Mouse (Mus musculus): Measurements from ENCODE around the gene Serpina3c. TPM values are rescaled to one million over a fixed set of nuclear protein-coding genes. Genes with fewer than 3 reads are reported as not detected.

Gene Serpina3c
- not detected in 2 replicates for polyA plus RNA-seq (2015; fragmentation: Nextera tagmentation; extraction: Ambion mirVana)

- Histone ChIP-seq H3K27me3 (no peaks in the 10 kb centered on the region), H3K9me3 (no peaks in the 10 kb centered on the region), H3K4me1 (replicated peaks) (no peaks in the 10 kb centered on the region), H3K4me3 (no peak within 1 kb of the TSS), H3K27ac (replicated peaks) (no peak within 1 kb of the TSS), H3K36me3 (no peaks in the 10 kb centered on the region), H3K4me2 (no peak within 1 kb of the TSS), H3K9ac (no peak within 1 kb of the TSS)
- 90% methylated on average over 2 of the region's 2 CpGs for WGBS
- no peak for ATAC-seq (ENCODE audit: low FRiP score, low read depth)
These were observed at the start of gene Serpina3c for GRCm38 (mm10) chr12:104153656-104154055. Gene Serpina3c (minus strand): TSS chr12:104153870.

GRCm38 (mm10) chr12:104190852-104191251, 37.2 kb upstream of the Serpina3c start:
- no peaks in the 10 kb centered on the region for H3K36me3 ChIP-seq
- H3K4me2 ChIP-seq = no peak overlapping the region
- no peaks in the 10 kb centered on the region for H3K27me3 ChIP-seq
- H3K4me3 ChIP-seq = no peak overlapping the region
- no peaks in the 10 kb centered on the region for H3K9me3 ChIP-seq
- no peak overlapping the region for H3K9ac ChIP-seq
- no peak for ATAC-seq (ENCODE audit: low FRiP score, low read depth)
- H3K4me1 ChIP-seq (replicated peaks) = no peaks in the 10 kb centered on the region
- no peak overlapping the region for H3K27ac ChIP-seq (replicated peaks)

- WGBS = 75% methylated on average over 2 of the region's 2 CpGs
These were observed 35.6 kb upstream of the Serpina3c start for GRCm38 (mm10) chr12:104189246-104189645.

GRCm38 (mm10) chr12:104186041-104186581, 32.4 kb upstream of the Serpina3c start:
- no peak overlapping the region for H3K27ac ChIP-seq (replicated peaks)
- no peak for ATAC-seq (ENCODE audit: low FRiP score, low read depth)
- no peaks in the 10 kb centered on the region for H3K27me3 ChIP-seq
- no peaks in the 10 kb centered on the region for H3K36me3 ChIP-seq
- WGBS = 93% methylated on average over 3 of the region's 3 CpGs
- no peaks in the 10 kb centered on the region for H3K4me1 ChIP-seq (replicated peaks)
- no peak overlapping the region for H3K4me3 ChIP-seq
- no peaks in the 10 kb centered on the region for H3K9me3 ChIP-seq
- no peak overlapping the region for H3K4me2 ChIP-seq
- no peak overlapping the region for H3K9ac ChIP-seq

More at GRCm38 (mm10) chr12:104189246-104189645, 35.6 kb upstream of the Serpina3c start:
- H3K27ac ChIP-seq (replicated peaks) = no peak overlapping the region
- no peaks in the 10 kb centered on the region for H3K9me3 ChIP-seq
- no peak overlapping the region for H3K4me3 ChIP-seq
- no peak overlapping the region for H3K4me2 ChIP-seq
- no peaks in the 10 kb centered on the region for H3K27me3 ChIP-seq
- no peaks in the 10 kb centered on the region for H3K4me1 ChIP-seq (replicated peaks)
- ATAC-seq (ENCODE audit: low FRiP score, low read depth) = no peak
- H3K9ac ChIP-seq = no peak overlapping the region
- no peaks in the 10 kb centered on the region for H3K36me3 ChIP-seq

- H3K4me3 ChIP-seq = no peak overlapping the region
- H3K36me3 ChIP-seq = no peaks in the 10 kb centered on the region
- H3K9ac ChIP-seq = no peak overlapping the region
- no peaks in the 10 kb centered on the region for H3K27me3 ChIP-seq
- no peak for ATAC-seq (ENCODE audit: low FRiP score, low read depth)
- WGBS = 83% methylated on average over 4 of the region's 4 CpGs
- H3K9me3 ChIP-seq = no peaks in the 10 kb centered on the region
- H3K27ac ChIP-seq (replicated peaks) = no peak overlapping the region
- no peak overlapping the region for H3K4me2 ChIP-seq
- no peaks in the 10 kb centered on the region for H3K4me1 ChIP-seq (replicated peaks)
These were observed 31.4 kb upstream of the Serpina3c start for GRCm38 (mm10) chr12:104185046-104185445.

- Histone ChIP-seq H3K27me3 (no peaks in the 10 kb centered on the region), H3K36me3 (no peaks in the 10 kb centered on the region), H3K4me2 (no peak overlapping the region), H3K27ac (replicated peaks) (no peak overlapping the region), H3K9me3 (no peaks in the 10 kb centered on the region), H3K4me3 (no peak overlapping the region), H3K9ac (no peak overlapping the region), H3K4me1 (replicated peaks) (no peaks in the 10 kb centered on the region)
- ATAC-seq (ENCODE audit: low FRiP score, low read depth) = no peak
- WGBS = 94% methylated on average over 2 of the region's 2 CpGs
These were observed 25.3 kb upstream of the Serpina3c start for GRCm38 (mm10) chr12:104178987-104179386.

- H3K9ac ChIP-seq = no peak overlapping the region
- H3K27ac ChIP-seq (replicated peaks) = no peak overlapping the region
- no peaks in the 10 kb centered on the region for H3K27me3 ChIP-seq
- ATAC-seq (ENCODE audit: low FRiP score, low read depth) = no peak
- no peak overlapping the region for H3K4me2 ChIP-seq
- no peak overlapping the region for H3K4me3 ChIP-seq
- H3K9me3 ChIP-seq = no peaks in the 10 kb centered on the region
- no peaks in the 10 kb centered on the region for H3K4me1 ChIP-seq (replicated peaks)
- no peaks in the 10 kb centered on the region for H3K36me3 ChIP-seq
These were observed 24.9 kb upstream of the Serpina3c start for GRCm38 (mm10) chr12:104178577-104178976.

GRCm38 (mm10) chr12:104175636-104176035, 22.0 kb upstream of the Serpina3c start:
- H3K4me3 ChIP-seq = no peak overlapping the region
- H3K4me2 ChIP-seq = no peak overlapping the region
- 80% methylated on average over 3 of the region's 3 CpGs for WGBS
- no peaks in the 10 kb centered on the region for H3K36me3 ChIP-seq
- no peaks in the 10 kb centered on the region for H3K9me3 ChIP-seq
- no peaks in the 10 kb centered on the region for H3K4me1 ChIP-seq (replicated peaks)
- no peak overlapping the region for H3K9ac ChIP-seq
- H3K27me3 ChIP-seq = no peaks in the 10 kb centered on the region
- no peak overlapping the region for H3K27ac ChIP-seq (replicated peaks)
- no peak for ATAC-seq (ENCODE audit: low FRiP score, low read depth)

- Histone ChIP-seq H3K27me3 (no peaks in the 10 kb centered on the region), H3K36me3 (no peaks in the 10 kb centered on the region), H3K4me1 (replicated peaks) (no peaks in the 10 kb centered on the region), H3K9ac (no peak overlapping the region), H3K9me3 (no peaks in the 10 kb centered on the region), H3K4me2 (no peak overlapping the region), H3K27ac (replicated peaks) (no peak overlapping the region), H3K4me3 (no peak overlapping the region)
- 81% methylated on average over 3 of the region's 3 CpGs for WGBS
- no peak for ATAC-seq (ENCODE audit: low FRiP score, low read depth)
These were observed 21.1 kb upstream of the Serpina3c start for GRCm38 (mm10) chr12:104174747-104175146.

- no peaks in the 10 kb centered on the region for H3K27me3 ChIP-seq
- no peaks in the 10 kb centered on the region for H3K9me3 ChIP-seq
- H3K9ac ChIP-seq = no peak overlapping the region
- H3K4me3 ChIP-seq = no peak overlapping the region
- no peaks in the 10 kb centered on the region for H3K36me3 ChIP-seq
- H3K27ac ChIP-seq (replicated peaks) = no peak overlapping the region
- H3K4me1 ChIP-seq (replicated peaks) = no peaks in the 10 kb centered on the region
- no peak for ATAC-seq (ENCODE audit: low FRiP score, low read depth)
- no peak overlapping the region for H3K4me2 ChIP-seq
- WGBS = 86% methylated on average over 3 of the region's 3 CpGs
These were observed 527 bp downstream of the Serpina3c start for GRCm38 (mm10) chr12:104153041-104153645.

- 86% methylated on average over 2 of the region's 2 CpGs for WGBS
- ATAC-seq (ENCODE audit: low FRiP score, low read depth) = no peak
- Histone ChIP-seq H3K36me3 (no peaks in the 10 kb centered on the region), H3K27ac (replicated peaks) (no peak overlapping the region), H3K9ac (no peak overlapping the region), H3K9me3 (no peaks in the 10 kb centered on the region), H3K4me1 (replicated peaks) (no peaks in the 10 kb centered on the region), H3K4me3 (no peak overlapping the region), H3K27me3 (no peaks in the 10 kb centered on the region), H3K4me2 (no peak overlapping the region)
These were observed 1.7 kb downstream of the Serpina3c start for GRCm38 (mm10) chr12:104151989-104152388.

GRCm38 (mm10) chr12:104145571-104145970, 8.1 kb downstream of the Serpina3c start:
- H3K9me3 ChIP-seq = no peaks in the 10 kb centered on the region
- no peak overlapping the region for H3K4me3 ChIP-seq
- no peak for ATAC-seq (ENCODE audit: low FRiP score, low read depth)
- no peak overlapping the region for H3K9ac ChIP-seq
- H3K27ac ChIP-seq (replicated peaks) = no peak overlapping the region
- H3K4me2 ChIP-seq = no peak overlapping the region
- no peaks in the 10 kb centered on the region for H3K27me3 ChIP-seq
- no peaks in the 10 kb centered on the region for H3K36me3 ChIP-seq
- no peaks in the 10 kb centered on the region for H3K4me1 ChIP-seq (replicated peaks)
- 91% methylated on average over 2 of the region's 2 CpGs for WGBS

GRCm38 (mm10) chr12:104143286-104143685, 10.4 kb downstream of the Serpina3c start:
- no peak for ATAC-seq (ENCODE audit: low FRiP score, low read depth)
- Histone ChIP-seq H3K4me2 (no peak overlapping the region), H3K36me3 (no peaks in the 10 kb centered on the region), H3K27ac (replicated peaks) (no peak overlapping the region), H3K27me3 (no peaks in the 10 kb centered on the region), H3K9me3 (no peaks in the 10 kb centered on the region), H3K4me3 (no peak overlapping the region), H3K4me1 (replicated peaks) (no peaks in the 10 kb centered on the region), H3K9ac (no peak overlapping the region)
- WGBS = 91% methylated on average over 1 of the region's 1 CpGs
